9 mouse cellular contexts compared by ENCODE assay signal in the genomic region with DNA sequence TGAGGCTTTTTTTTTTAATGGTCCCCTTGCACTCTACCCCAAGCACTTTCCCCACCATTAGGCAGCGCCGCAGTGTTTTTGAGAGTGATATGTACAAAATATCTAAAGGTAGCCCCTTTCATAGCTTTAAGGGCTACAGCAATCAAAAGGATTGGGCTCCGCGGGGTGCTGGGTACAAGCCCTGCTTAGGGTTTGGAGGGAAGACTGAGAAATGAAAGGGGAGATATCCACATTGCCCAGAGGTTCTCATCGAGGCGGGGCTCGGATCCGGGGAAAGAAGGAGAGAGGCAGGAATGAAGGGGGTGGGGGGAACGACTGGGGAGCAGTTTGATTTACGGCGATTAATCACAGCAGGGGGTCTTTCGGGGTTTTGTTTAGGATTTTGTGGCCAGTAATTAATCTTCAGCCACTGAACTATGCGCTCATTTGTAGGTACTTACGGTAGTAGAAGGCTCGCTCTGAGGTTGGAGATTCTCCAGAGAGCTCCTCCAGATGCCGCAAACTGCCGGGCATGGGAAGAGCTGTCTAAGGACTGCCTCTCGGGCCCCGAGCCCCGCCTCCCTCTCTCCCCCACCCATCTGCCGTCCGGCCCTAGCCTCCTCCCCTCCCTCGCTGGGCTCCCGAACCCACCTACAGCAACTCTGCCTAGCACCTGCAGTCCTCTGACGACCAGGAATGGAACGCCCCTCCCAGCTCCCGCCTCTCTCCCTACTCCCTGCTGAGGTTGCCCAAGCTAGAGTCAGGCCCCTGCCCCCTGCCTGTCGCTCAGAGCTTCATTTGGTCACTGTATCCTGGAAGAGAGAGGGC. TPM values are rescaled to one million over a fixed set of nuclear protein-coding genes. Genes with fewer than 3 reads are reported as not detected.
DNase-seq lines count a peak whose midpoint lies in the region; ATAC-seq lines count a peak whose summit lies in the region.
"Had no signal": no experiment of that assay in that cellular context is flagged by ENCODE, and none has a peak within 500 bp of the region (broad histone marks: within the 10 kb centered on the region; RNA-seq: fewer than 3 reads in every experiment).

TSS of gene Igsf1 (minus strand) at position 537 of the 807 bp plus-strand sequence.

- H3K4me2 ChIP-seq in embryonic facial prominence, embryonic 13.5 days = peak within 1 kb of the TSS; percentile 59

- H3K36me3 ChIP-seq in embryonic facial prominence, embryonic 13.5 days = no peaks in the 10 kb centered on the region

- no peaks in the 10 kb centered on the region for H3K4me1 ChIP-seq in embryonic facial prominence, embryonic 13.5 days

- H3K27ac ChIP-seq in embryonic facial prominence, embryonic 13.5 days = no peak within 1 kb of the TSS

- H3K9ac ChIP-seq in embryonic facial prominence, embryonic 13.5 days = 0 out of 2 replicates have a peak within 1 kb of the TSS, but pooled peaks have one; percentile 46

- intact Hi-C loops in heart, postnatal 14 days (cut with DNase I) = no loop called here

- 29% methylated on average over 28 of the region's 28 CpGs for WGBS in embryonic facial prominence, embryonic 13.5 days

- H3K27me3 ChIP-seq in embryonic facial prominence, embryonic 13.5 days = no peaks in the 10 kb centered on the region

- H3K9me3 ChIP-seq in embryonic facial prominence, embryonic 13.5 days = no peaks in the 10 kb centered on the region

- peak; percentile 77 for ATAC-seq in frontal cortex, adult (ENCODE audit: low TSS enrichment)
- peak; percentile 74; the same call in 1 of the 2 replicates for ATAC-seq in embryonic facial prominence, embryonic 13.5 days (ENCODE audit: insufficient number of reproducible peaks, insufficient read depth, low FRiP score, low TSS enrichment, low read depth)
- no peak for ATAC-seq in inflammation-experienced regulatory T-cells, adult 6 months

- H3K4me3 ChIP-seq in embryonic facial prominence, embryonic 13.5 days = peak within 1 kb of the TSS; percentile 38

- DNase-seq in frontal cortex, postnatal 25 days (ENCODE audit: low spot score in 2 of 2) = no peak
- peak; percentile 1 to 7 for DNase-seq in heart, postnatal 14 days
- DNase-seq in layer of hippocampus, adult 9-11 months = peak; percentile 18
- DNase-seq in lung, postnatal 10 days = peak; percentile 19
- DNase-seq in right cerebral cortex, postnatal 14 days = peak; percentile 12

RNA-seq across cellular contexts. Expression of gene Igsf1, which starts in this region (rescaled TPM):
- polyA plus RNA-seq in embryonic facial prominence, embryonic 13.5 days (2015; fragmentation: Nextera tagmentation; extraction: Ambion mirVana) = 1.9 and 2.1 TPM in 2 replicates
- total RNA-seq in heart, postnatal 14 days (2021) = 10 to 100 TPM; 14.6 to 27.8 TPM
- polyA plus RNA-seq in inflammation-experienced regulatory T-cells, adult 6 months (2017; shearing (Covaris generic)) = not detected
- polyA plus RNA-seq: large intestine, adult 2 months had no signal

Comparison
In these comparisons a context has a peak if more than half of its experiments do, and no peak if none do; other contexts are left out.
1. DNase-seq: peak in heart, postnatal 14 days (2 of 2), layer of hippocampus, adult 9-11 months (single experiment), lung, postnatal 10 days (single experiment) and right cerebral cortex, postnatal 14 days (single experiment); none in frontal cortex, postnatal 25 days (0 of 2).